Mouse (Mus musculus): ENCODE measurements at regions not wholly inside any gene's neighbourhood (a gene's known extent, or its start where the extent isn't known, plus 50 kb on each side); places are given as distances from the start of the nearest gene placed in this dataset.

- TF ChIP-seq CTCF (IDR thresholded peaks at IDR 0.05 in 2 of 3, conservative IDR thresholded peaks at IDR 0.05 in 1 of 3; ENCODE audit: control insufficient read depth in 1 of 3, insufficient read depth in 1 of 3, low read depth in 2 of 3, low read length in 3 of 3, poor library complexity in 1 of 3, severe bottlenecking in 1 of 3) (no peak), EP300 (IDR thresholded peaks at IDR 0.05; ENCODE audit: low read depth in 1 of 2, low read length in 2 of 2) (no peak), USF2 (IDR thresholded peaks at IDR 0.05; ENCODE audit: borderline replicate concordance in 1 of 2, insufficient read depth in 1 of 2, low read depth in 1 of 2, low read length in 2 of 2) (no peak), CHD2 (IDR thresholded peaks at IDR 0.05; ENCODE audit: low read length) (no peak), ZC3H11A (IDR thresholded peaks at IDR 0.05; ENCODE audit: low read depth, low read length) (no peak), POLR2A (IDR thresholded peaks at IDR 0.05; ENCODE audit: control insufficient read depth in 1 of 2, insufficient read depth in 1 of 2, low read depth in 1 of 2, low read length in 2 of 2, poor library complexity in 1 of 2) (no peak), MAX (IDR thresholded peaks at IDR 0.05; ENCODE audit: low read length) (no peak), NELFE (IDR thresholded peaks at IDR 0.05; ENCODE audit: low read depth, low read length) (no peak), UBTF (IDR thresholded peaks at IDR 0.05; ENCODE audit: borderline replicate concordance, insufficient read depth, low read depth, low read length) (no peak), MEF2A (IDR thresholded peaks at IDR 0.05; ENCODE audit: extremely low read depth, insufficient replicate concordance, low read depth, low read length, poor library complexity, severe bottlenecking) (no peak)
Observed at GRCm38 (mm10) chr13:39211076-39211475, 250.4 kb upstream of the Slc35b3 start.
